Mouse (Mus musculus) cerebellum, adult (tissue): ENCODE results near the gene Atg5.
"Not testable (repeated sequence)": the region's sequence is repeated elsewhere in the genome, so short reads cannot be mapped to it uniquely, and the experiment has no call there.

Experiments
- ATAC-seq: cut with Nextera tagmentation; 2 replicates; pipeline ENCODE4 v1.9.2; 2017; ENCODE audit warnings: mild to moderate bottlenecking, moderate library complexity, mixed read lengths; ENCODE audit not compliant: insufficient number of reproducible peaks, low FRiP score, low TSS enrichment

The Atg5 gene

GRCm38 (mm10) chr10:44268145-44268860 is at the start of gene Atg5:
Gene Atg5 (plus strand): TSS chr10:44268358.
- ATAC-seq = peak; percentile 93

- ATAC-seq = not testable (repeated sequence)
Measured at GRCm38 (mm10) chr10:44219073-44219472, 49.1 kb upstream of the Atg5 start.

GRCm38 (mm10) chr10:44224345-44224744 is 43.8 kb upstream of the Atg5 start:
- no peak for ATAC-seq

- ATAC-seq = not testable (repeated sequence)
Measured at GRCm38 (mm10) chr10:44233351-44233750, 34.8 kb upstream of the Atg5 start.

- not testable (repeated sequence) for ATAC-seq
Measured at GRCm38 (mm10) chr10:44235298-44235697, 32.9 kb upstream of the Atg5 start.

- ATAC-seq = peak; percentile 20; the same call in 1 of the 2 replicates
Measured at GRCm38 (mm10) chr10:44256624-44257023, 11.5 kb upstream of the Atg5 start.

GRCm38 (mm10) chr10:44265835-44266234 is 2.3 kb upstream of the Atg5 start:
- ATAC-seq = no peak

- ATAC-seq = no peak
Measured at GRCm38 (mm10) chr10:44266561-44266960, 1.6 kb upstream of the Atg5 start.

- ATAC-seq = peak; percentile 18; the same call in 1 of the 2 replicates
Measured at GRCm38 (mm10) chr10:44267426-44268142, 574 bp upstream of the Atg5 start.

- ATAC-seq = no peak
Measured at GRCm38 (mm10) chr10:44269211-44269610, 1.1 kb downstream of the Atg5 start.

- ATAC-seq = no peak
Measured at GRCm38 (mm10) chr10:44282323-44282722, 14.2 kb downstream of the Atg5 start.

GRCm38 (mm10) chr10:44285106-44285505 is 16.9 kb downstream of the Atg5 start:
- no peak for ATAC-seq

- ATAC-seq = no peak
Measured at GRCm38 (mm10) chr10:44285935-44286334, 17.8 kb downstream of the Atg5 start.

- ATAC-seq = no peak
Measured at GRCm38 (mm10) chr10:44290876-44291275, 22.7 kb downstream of the Atg5 start.

- no peak for ATAC-seq
Measured at GRCm38 (mm10) chr10:44292205-44292604, 24.0 kb downstream of the Atg5 start.

- no peak for ATAC-seq
Measured at GRCm38 (mm10) chr10:44299165-44299564, 31.0 kb downstream of the Atg5 start.

GRCm38 (mm10) chr10:44300078-44300477 is 31.9 kb downstream of the Atg5 start:
- no peak for ATAC-seq

GRCm38 (mm10) chr10:44303648-44304329 is 35.6 kb downstream of the Atg5 start:
- ATAC-seq = peak; percentile 65; the same call in 1 of the 2 replicates

- ATAC-seq = no peak
Measured at GRCm38 (mm10) chr10:44304330-44304717, 36.2 kb downstream of the Atg5 start.

- ATAC-seq = no peak
Measured at GRCm38 (mm10) chr10:44304845-44305244, 36.7 kb downstream of the Atg5 start.

GRCm38 (mm10) chr10:44306308-44306707 is 38.1 kb downstream of the Atg5 start:
- ATAC-seq = no peak
